Mouse (Mus musculus) kidney, adult 18-20 months (tissue): ENCODE results near the gene Amotl1.
"Not testable (repeated sequence)": the region's sequence is repeated elsewhere in the genome, so short reads cannot be mapped to it uniquely, and the experiment has no call there.

Experiments used
- DNase-seq: peaks from one replicate; pipeline ENCODE4 v3.0.0; 2021

Amotl1 gene

GRCm38 (mm10) chr9:14598157-14598556, 46.7 kb downstream of the Amotl1 start:
- DNase-seq = no peak

GRCm38 (mm10) chr9:14597429-14597828, 47.4 kb downstream of the Amotl1 start:
- no peak for DNase-seq

- no peak for DNase-seq
Measured at GRCm38 (mm10) chr9:14596858-14597257, 48.0 kb downstream of the Amotl1 start.

GRCm38 (mm10) chr9:14596427-14596826, 48.4 kb downstream of the Amotl1 start:
- DNase-seq = no peak

- DNase-seq = no peak
Measured at GRCm38 (mm10) chr9:14595893-14596292, 49.0 kb downstream of the Amotl1 start.

GRCm38 (mm10) chr9:14593880-14594279, 51.0 kb downstream of the Amotl1 start:
- DNase-seq = no peak

GRCm38 (mm10) chr9:14590666-14591065, 54.2 kb downstream of the Amotl1 start:
- DNase-seq = no peak

- no peak for DNase-seq
Measured at GRCm38 (mm10) chr9:14588690-14589089, 56.2 kb downstream of the Amotl1 start.

GRCm38 (mm10) chr9:14585702-14586101, 59.2 kb downstream of the Amotl1 start:
- no peak for DNase-seq

GRCm38 (mm10) chr9:14578960-14579359, 65.9 kb downstream of the Amotl1 start:
- no peak for DNase-seq

- DNase-seq = not testable (repeated sequence)
Measured at GRCm38 (mm10) chr9:14576359-14576758, 68.5 kb downstream of the Amotl1 start.

GRCm38 (mm10) chr9:14574760-14575399, 70.0 kb downstream of the Amotl1 start:
- peak; percentile 17 for DNase-seq

GRCm38 (mm10) chr9:14569175-14569975, 75.5 kb downstream of the Amotl1 start:
- no peak for DNase-seq

- DNase-seq = no peak
Measured at GRCm38 (mm10) chr9:14568487-14568886, 76.4 kb downstream of the Amotl1 start.

- DNase-seq = no peak
Measured at GRCm38 (mm10) chr9:14564486-14564885, 80.4 kb downstream of the Amotl1 start.

- no peak for DNase-seq
Measured at GRCm38 (mm10) chr9:14563351-14563750, 81.5 kb downstream of the Amotl1 start.

- DNase-seq = no peak
Measured at GRCm38 (mm10) chr9:14560545-14560944, 84.3 kb downstream of the Amotl1 start.

- no peak for DNase-seq
Measured at GRCm38 (mm10) chr9:14559996-14560395, 84.9 kb downstream of the Amotl1 start.

GRCm38 (mm10) chr9:14559430-14559829, 85.4 kb downstream of the Amotl1 start:
- DNase-seq = peak; percentile 7

GRCm38 (mm10) chr9:14558332-14558731, 86.5 kb downstream of the Amotl1 start:
- no peak for DNase-seq

- no peak for DNase-seq
Measured at GRCm38 (mm10) chr9:14548366-14548761, 96.5 kb downstream of the Amotl1 start.

- DNase-seq = no peak
Measured at GRCm38 (mm10) chr9:14547584-14548365, 97.1 kb downstream of the Amotl1 start.

- DNase-seq = no peak
Measured at GRCm38 (mm10) chr9:14544034-14544757, 100.7 kb downstream of the Amotl1 start.
